Mouse (Mus musculus): Measurements from ENCODE around the gene Atraid. TPM values are rescaled to one million over a fixed set of nuclear protein-coding genes. Genes with fewer than 3 reads are reported as not detected.

Gene Atraid
- polyA plus RNA-seq, 1 experiment from 2014 or later, result 72.4 TPM

DNA sequence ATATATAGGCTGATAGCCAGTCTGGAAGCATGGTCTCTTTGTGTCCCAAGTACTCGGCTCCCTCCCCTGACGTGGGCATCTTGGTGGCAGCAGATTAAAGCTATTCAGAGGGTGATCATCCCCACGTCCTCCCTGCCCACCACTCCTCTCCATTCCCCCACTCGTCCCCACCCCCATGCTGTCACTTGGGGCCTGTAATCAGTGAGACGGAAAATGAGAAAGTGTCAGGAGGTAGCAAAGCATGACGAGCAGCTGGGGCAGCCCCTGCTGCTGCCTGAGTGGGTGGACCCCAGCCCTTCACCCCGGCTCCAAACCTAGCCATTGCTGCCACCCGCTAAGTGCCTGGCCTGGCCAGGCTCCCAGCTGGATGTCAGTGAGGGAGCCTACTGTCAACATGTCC lies 35.8 kb downstream of the Atraid start:
- no peak overlapping the region for H3K9ac ChIP-seq (ENCODE audit: low read depth, low read length)
- peaks cover 2% of the 10 kb centered on the region; the same call in 1 of the 2 replicates for H3K36me3 ChIP-seq (ENCODE audit: control insufficient read depth, insufficient read depth, low read length)
- no peak overlapping the region for H3K4me3 ChIP-seq (ENCODE audit: low read depth, low read length)
- H3K4me1 ChIP-seq (replicated peaks; ENCODE audit: control insufficient read depth, insufficient read depth, low read length), result peaks cover 11% of the 10 kb centered on the region
- no peak for ATAC-seq (replicated peaks; ENCODE audit: low FRiP score)
- no peak overlapping the region for H3K4me2 ChIP-seq
- 26% methylated on average over 8 of the region's 8 CpGs for WGBS
- peaks cover 18% of the 10 kb centered on the region for H3K27me3 ChIP-seq (replicated peaks; ENCODE audit: control insufficient read depth, insufficient read depth, low read length)
- H3K9me3 ChIP-seq (ENCODE audit: control insufficient read depth, low read length), result no peaks in the 10 kb centered on the region
- no peak for DNase-seq (ENCODE audit: low spot score)
- H3K27ac ChIP-seq (ENCODE audit: low read depth, low read length), result no peak overlapping the region

DNA sequence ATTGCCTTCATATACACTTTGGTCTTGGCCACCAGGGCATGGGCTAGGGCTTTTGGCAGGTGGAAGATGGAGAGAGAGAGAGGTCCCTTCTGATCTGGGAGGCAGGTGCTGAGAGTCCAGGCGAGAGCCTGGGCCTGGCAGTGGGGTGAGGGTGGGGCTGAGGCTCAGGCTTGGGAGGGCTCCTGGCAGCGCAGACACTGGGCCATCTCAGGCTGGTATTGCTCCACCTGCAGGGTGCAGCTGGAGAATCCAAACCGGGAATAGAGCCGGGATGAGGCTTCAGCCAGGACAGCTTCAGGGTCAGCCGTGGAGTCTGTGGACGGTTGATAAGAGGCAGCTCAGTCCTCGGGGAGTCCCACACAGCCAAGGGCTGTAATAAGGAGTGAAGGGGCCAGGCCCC lies 38.5 kb downstream of the Atraid start:
- Histone ChIP-seq H3K9me3 (ENCODE audit: control insufficient read depth, low read length) (no peaks in the 10 kb centered on the region), H3K4me1 (replicated peaks; ENCODE audit: control insufficient read depth, insufficient read depth, low read length) (peaks cover 11% of the 10 kb centered on the region), H3K27ac (ENCODE audit: low read depth, low read length) (no peak overlapping the region), H3K4me3 (ENCODE audit: low read depth, low read length) (no peak overlapping the region), H3K9ac (ENCODE audit: low read depth, low read length) (no peak overlapping the region), H3K4me2 (no peak overlapping the region), H3K36me3 (ENCODE audit: control insufficient read depth, insufficient read depth, low read length) (no peaks in the 10 kb centered on the region), H3K27me3 (replicated peaks; ENCODE audit: control insufficient read depth, insufficient read depth, low read length) (peaks cover 45% of the 10 kb centered on the region)
- 25% methylated on average over 7 of the region's 7 CpGs for WGBS
- DNase-seq (ENCODE audit: low spot score) (no peak), ATAC-seq (replicated peaks; ENCODE audit: low FRiP score) (no peak)

DNA sequence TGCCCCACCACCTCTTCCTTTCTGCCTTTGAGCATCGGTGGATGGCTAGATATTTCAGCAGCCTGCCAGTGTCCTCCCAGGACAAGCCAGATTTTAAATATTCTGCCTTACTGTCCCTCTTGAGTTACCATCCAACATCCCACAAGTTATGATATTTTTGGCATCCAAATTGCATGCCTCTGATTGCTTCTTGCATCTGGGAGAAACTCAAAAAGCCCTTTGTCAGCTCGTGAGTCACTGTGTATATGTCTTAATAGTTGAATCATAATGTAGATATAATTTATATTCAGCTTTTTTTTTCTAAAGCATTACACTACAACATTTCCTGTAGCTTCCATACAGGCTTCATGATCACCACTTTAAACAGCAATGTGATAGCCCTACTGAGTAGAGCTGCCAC lies 39.0 kb downstream of the Atraid start:
- Histone ChIP-seq H3K9ac (ENCODE audit: low read depth, low read length) (no peak overlapping the region), H3K4me2 (no peak overlapping the region), H3K27ac (ENCODE audit: low read depth, low read length) (no peak overlapping the region), H3K4me1 (replicated peaks; ENCODE audit: control insufficient read depth, insufficient read depth, low read length) (peaks cover 11% of the 10 kb centered on the region), H3K36me3 (ENCODE audit: control insufficient read depth, insufficient read depth, low read length) (no peaks in the 10 kb centered on the region), H3K27me3 (replicated peaks; ENCODE audit: control insufficient read depth, insufficient read depth, low read length) (peaks cover 50% of the 10 kb centered on the region), H3K4me3 (ENCODE audit: low read depth, low read length) (no peak overlapping the region), H3K9me3 (ENCODE audit: control insufficient read depth, low read length) (no peaks in the 10 kb centered on the region)
- ATAC-seq (replicated peaks; ENCODE audit: low FRiP score), result no peak
- no peak for DNase-seq (ENCODE audit: low spot score)
- 81% methylated on average over 2 of the region's 2 CpGs for WGBS

DNA sequence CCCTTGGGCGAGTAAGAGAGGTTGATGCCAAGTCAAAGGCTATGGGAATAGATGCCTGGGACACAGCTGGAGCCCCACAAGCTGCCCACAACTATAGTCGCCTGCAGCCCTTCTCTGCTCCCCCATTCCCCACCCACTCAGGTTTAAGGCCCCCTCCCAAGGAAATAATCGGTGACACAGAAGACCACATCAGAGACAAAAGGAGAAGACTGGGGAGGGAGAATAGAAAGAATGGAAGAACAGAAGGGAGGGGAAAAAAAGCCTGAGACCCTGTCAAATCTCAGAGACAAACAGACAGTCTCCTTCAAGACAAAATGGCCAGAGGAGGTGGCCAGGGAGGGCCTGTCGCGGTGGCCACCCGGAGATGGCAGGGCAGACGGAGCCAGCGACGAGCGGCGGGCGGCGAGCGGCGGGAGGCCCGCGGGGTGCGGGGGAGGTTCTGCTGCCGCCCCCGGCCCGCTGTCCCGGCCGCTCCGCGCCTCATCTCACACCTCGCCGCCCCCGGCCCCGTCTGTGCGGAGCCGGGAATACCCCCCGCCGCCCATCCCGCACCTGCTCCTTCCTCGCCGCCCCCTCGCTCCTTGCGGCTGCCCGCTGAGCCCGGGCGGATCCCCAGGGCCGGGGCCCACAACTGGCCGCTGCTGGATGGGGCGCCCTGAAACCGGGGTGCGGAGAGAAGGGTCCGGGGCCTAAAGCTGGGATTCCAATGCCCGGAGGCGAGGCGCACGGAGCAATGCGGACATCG lies 44.3 kb downstream of the Atraid start:
- Histone ChIP-seq H3K4me3 (ENCODE audit: low read depth, low read length) (peak overlapping the region; percentile 46), H3K9ac (ENCODE audit: low read depth, low read length) (no peak overlapping the region), H3K36me3 (ENCODE audit: control insufficient read depth, insufficient read depth, low read length) (no peaks in the 10 kb centered on the region), H3K27me3 (replicated peaks; ENCODE audit: control insufficient read depth, insufficient read depth, low read length) (peaks cover 95% of the 10 kb centered on the region), H3K4me2 (peak overlapping the region; percentile 72), H3K9me3 (ENCODE audit: control insufficient read depth, low read length) (no peaks in the 10 kb centered on the region), H3K4me1 (replicated peaks; ENCODE audit: control insufficient read depth, insufficient read depth, low read length) (peaks cover 6% of the 10 kb centered on the region; the same call in 1 of the 2 replicates), H3K27ac (ENCODE audit: low read depth, low read length) (no peak overlapping the region)
- ATAC-seq (replicated peaks; ENCODE audit: low FRiP score) (no peak), DNase-seq (ENCODE audit: low spot score) (no peak)
- WGBS, result 4% methylated on average over 42 of the region's 53 CpGs

DNA sequence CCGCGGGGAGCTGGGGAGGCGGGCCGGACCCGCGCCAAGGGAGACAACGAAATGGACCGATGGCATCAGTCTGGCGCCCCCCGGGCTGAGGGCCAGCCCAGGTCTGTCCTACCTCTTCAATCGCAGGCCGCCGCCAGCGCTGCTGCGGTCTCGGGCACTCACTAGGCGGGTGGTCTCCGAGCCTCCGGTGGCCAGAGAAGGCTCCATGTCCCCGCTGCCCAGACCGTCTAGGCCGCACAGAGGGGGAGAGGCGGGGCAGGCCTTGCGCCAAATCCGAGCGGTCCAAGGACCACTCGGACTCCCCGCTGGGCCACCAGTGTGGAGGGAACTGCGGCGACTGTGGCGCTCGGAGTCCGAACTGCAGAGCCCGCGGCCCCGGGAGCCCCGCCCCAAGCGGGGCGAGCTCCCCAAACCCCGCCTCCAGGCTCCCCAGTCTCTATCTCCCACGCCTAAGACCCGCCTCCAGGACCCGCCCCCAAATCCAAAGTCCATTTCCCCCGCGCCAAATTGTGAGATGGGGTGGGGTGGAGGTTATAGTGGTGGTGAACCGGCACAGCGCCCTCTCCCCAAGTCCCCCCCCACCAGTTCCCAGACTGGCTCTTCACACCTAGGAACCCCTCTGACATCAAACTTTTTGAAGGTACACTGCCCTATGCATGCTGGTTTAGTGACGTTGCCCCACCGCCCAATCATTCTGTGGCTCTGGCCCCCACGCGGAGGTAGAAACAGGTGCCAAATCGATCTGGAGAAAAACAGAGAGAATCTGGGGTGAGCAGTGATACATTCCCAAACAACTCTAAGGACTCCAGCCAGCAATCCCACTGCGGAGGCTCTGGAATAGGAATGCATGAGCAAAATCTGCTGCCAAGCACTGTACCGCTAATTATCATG lies 45.3 kb downstream of the Atraid start:
- H3K9me3 ChIP-seq (ENCODE audit: control insufficient read depth, low read length), result no peaks in the 10 kb centered on the region
- peak; percentile 64 for DNase-seq (ENCODE audit: low spot score)
- H3K4me1 ChIP-seq (replicated peaks; ENCODE audit: control insufficient read depth, insufficient read depth, low read length), result peaks cover 6% of the 10 kb centered on the region; the same call in 1 of the 2 replicates
- 2% methylated on average over 54 of the region's 54 CpGs for WGBS
- H3K27ac ChIP-seq (ENCODE audit: low read depth, low read length), result no peak overlapping the region
- no peaks in the 10 kb centered on the region for H3K36me3 ChIP-seq (ENCODE audit: control insufficient read depth, insufficient read depth, low read length)
- peak overlapping the region; percentile 72 for H3K4me2 ChIP-seq
- peaks cover 89% of the 10 kb centered on the region for H3K27me3 ChIP-seq (replicated peaks; ENCODE audit: control insufficient read depth, insufficient read depth, low read length)
- H3K9ac ChIP-seq (ENCODE audit: low read depth, low read length), result no peak overlapping the region
- ATAC-seq (replicated peaks; ENCODE audit: low FRiP score), result peak; percentile 69
- peak overlapping the region; percentile 46 for H3K4me3 ChIP-seq (ENCODE audit: low read depth, low read length)

DNA sequence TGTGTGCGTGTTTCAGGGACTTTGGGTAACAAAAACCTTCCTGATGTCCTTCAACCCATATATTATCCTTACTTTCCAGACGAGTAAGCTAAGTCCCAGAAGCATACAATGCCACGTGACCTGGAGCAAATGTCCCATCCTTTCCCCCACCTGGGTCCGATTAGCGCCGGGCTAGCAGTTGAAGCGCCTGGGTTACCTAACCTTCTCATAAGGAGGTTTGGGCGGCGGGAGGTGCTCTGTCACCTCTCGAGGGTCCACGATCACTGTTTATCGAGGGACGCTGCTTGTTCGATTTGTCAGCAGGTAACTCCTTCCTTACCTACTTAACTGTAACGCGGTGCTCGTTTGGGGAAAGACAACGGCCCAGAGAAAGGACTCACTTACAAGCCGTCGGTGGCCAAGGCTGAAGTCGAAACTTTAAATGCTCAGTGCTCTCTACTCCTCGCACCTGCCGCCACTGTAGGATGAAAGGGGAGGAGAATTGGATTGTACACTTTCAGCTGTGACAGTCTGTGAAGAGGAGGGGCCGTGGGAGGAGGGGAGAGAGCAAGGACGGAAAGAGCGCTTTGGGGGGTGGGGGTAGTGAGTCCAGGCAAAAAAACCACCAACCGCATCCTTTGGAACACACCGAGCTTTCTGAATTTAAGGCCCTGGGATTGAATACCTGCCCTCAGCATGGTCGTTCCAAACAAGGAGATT lies 46.1 kb downstream of the Atraid start:
- Histone ChIP-seq H3K4me3 (ENCODE audit: low read depth, low read length) (peak overlapping the region; percentile 26; the same call in 1 of the 2 replicates), H3K9ac (ENCODE audit: low read depth, low read length) (no peak overlapping the region), H3K9me3 (ENCODE audit: control insufficient read depth, low read length) (no peaks in the 10 kb centered on the region), H3K4me2 (peak overlapping the region; percentile 72), H3K36me3 (ENCODE audit: control insufficient read depth, insufficient read depth, low read length) (no peaks in the 10 kb centered on the region), H3K27me3 (replicated peaks; ENCODE audit: control insufficient read depth, insufficient read depth, low read length) (peaks cover 88% of the 10 kb centered on the region), H3K27ac (ENCODE audit: low read depth, low read length) (no peak overlapping the region), H3K4me1 (replicated peaks; ENCODE audit: control insufficient read depth, insufficient read depth, low read length) (peaks cover 6% of the 10 kb centered on the region; the same call in 1 of the 2 replicates)
- 3% methylated on average over 29 of the region's 29 CpGs for WGBS
- DNase-seq (ENCODE audit: low spot score) (peak; percentile 39), ATAC-seq (replicated peaks; ENCODE audit: low FRiP score) (no peak)

DNA sequence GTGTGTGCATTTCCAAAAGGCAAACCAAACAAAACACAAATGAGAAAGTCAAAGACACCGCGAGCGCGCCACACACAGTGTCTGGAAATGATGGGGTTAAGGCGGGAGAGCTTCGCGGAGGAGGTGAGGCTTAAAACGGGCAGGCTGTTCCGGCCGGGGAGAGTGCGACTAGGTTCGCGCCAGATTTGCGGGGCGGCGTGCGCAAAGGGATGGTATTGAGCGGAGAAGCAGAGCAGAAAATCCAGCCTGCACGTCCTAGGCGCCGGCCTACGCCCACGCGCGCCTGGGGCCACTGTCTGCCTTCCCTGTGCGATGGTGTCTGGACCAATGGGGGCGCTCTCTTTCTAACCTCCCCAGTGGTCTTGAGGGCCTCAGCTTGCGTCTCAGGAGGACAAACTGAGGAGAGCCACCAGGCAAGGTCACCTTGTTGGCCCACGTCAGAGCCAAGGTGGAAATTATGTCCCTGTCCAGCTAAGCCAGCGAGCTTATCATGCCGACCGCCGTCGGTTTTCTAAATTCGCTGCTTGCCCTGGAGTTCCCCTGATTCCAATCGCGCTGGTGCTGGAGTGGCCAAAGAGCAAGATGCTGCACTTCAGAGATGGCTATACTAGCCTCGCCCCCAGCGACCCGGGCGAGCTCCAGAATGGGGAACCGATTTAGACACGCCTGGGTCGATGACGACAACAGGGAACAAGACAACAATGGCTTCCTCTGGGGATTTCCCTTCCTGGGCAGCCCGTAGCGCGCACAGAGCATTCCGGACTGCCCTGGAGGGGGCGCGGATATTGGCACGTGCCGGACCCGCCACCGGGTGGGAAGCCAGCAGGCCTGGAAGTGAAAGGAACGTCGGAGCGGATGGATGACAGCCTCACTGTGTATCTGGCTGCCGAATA lies 46.9 kb downstream of the Atraid start:
- H3K4me2 ChIP-seq, result peak overlapping the region; percentile 72
- 1% methylated on average over 59 of the region's 59 CpGs for WGBS
- no peaks in the 10 kb centered on the region for H3K9me3 ChIP-seq (ENCODE audit: control insufficient read depth, low read length)
- H3K36me3 ChIP-seq (ENCODE audit: control insufficient read depth, insufficient read depth, low read length), result no peaks in the 10 kb centered on the region
- ATAC-seq (replicated peaks; ENCODE audit: low FRiP score) (peak; percentile 33; the same call in 1 of the 2 replicates), DNase-seq (ENCODE audit: low spot score) (peak; percentile 37)
- H3K27ac ChIP-seq (ENCODE audit: low read depth, low read length), result no peak overlapping the region
- peak overlapping the region; percentile 26 for H3K4me3 ChIP-seq (ENCODE audit: low read depth, low read length)
- H3K4me1 ChIP-seq (replicated peaks; ENCODE audit: control insufficient read depth, insufficient read depth, low read length), result peaks cover 6% of the 10 kb centered on the region; the same call in 1 of the 2 replicates
- H3K27me3 ChIP-seq (replicated peaks; ENCODE audit: control insufficient read depth, insufficient read depth, low read length), result peaks cover 80% of the 10 kb centered on the region
- no peak overlapping the region for H3K9ac ChIP-seq (ENCODE audit: low read depth, low read length)
